Mouse (Mus musculus) bone marrow, adult 2 months (tissue): ENCODE results near the gene Lnpk. TPM values are rescaled to one million over a fixed set of nuclear protein-coding genes. Genes with fewer than 3 reads are reported as not detected.

Experiments used
- H3K27ac ChIP-seq: fragments of 200-500 bp; 2 replicates; pipeline ENCODE4 v1.5.1; 2012; ENCODE audit warnings: low read depth, mild to moderate bottlenecking, control low read depth, inconsistent platforms, low read length; ENCODE audit not compliant: control insufficient read depth, poor library complexity, insufficient read depth
- H3K4me1 ChIP-seq: fragments of 200-500 bp; 2 replicates; pipeline ENCODE4 v1.6.1; 2011; ENCODE audit warnings: low read length; ENCODE audit not compliant: control insufficient read depth, insufficient read depth
- H3K4me3 ChIP-seq: fragments of 200-500 bp; replicated peaks from 2 replicates; pipeline ENCODE3; 2011; ENCODE audit warnings: mild to moderate bottlenecking, low read depth, low read length, control low read depth; ENCODE audit not compliant: control insufficient read depth
- CTCF ChIP-seq: fragments of 200-500 bp; IDR thresholded peaks from 2 replicates; pipeline ENCODE4 v1.5.1; 2011; ENCODE audit warnings: low read length, control low read depth; ENCODE audit not compliant: control insufficient read depth, insufficient read depth
- POLR2A ChIP-seq: fragments of 200-500 bp; IDR thresholded peaks from 2 replicates; pipeline ENCODE4 v1.6.1; 2011; ENCODE audit warnings: low read depth, mild to moderate bottlenecking, control low read depth, low read length, borderline replicate concordance; ENCODE audit not compliant: control insufficient read depth
- WGBS: fragments of 180-500 bp; shearing (Covaris S2); methylation state at CpG from one replicate; pipeline ENCODE4 v1.1.7; 2018; 5-methylcytosine and 5-hydroxymethylcytosine counted together
- polyA plus RNA-seq: library from polyadenylated mRNA; stranded (reverse); fragments of >200 nt; gene quantifications from 2 replicates; pipeline ENCODE4 v1.2.4, GENCODE M21; 2011; ENCODE audit warnings: low replicate concordance; ENCODE audit not compliant: missing spikeins, insufficient read depth, insufficient read length

Lnpk gene
- polyA plus RNA-seq: 8.4 and 14.2 TPM in 2 replicates

GRCm38 (mm10) chr2:74578843-74579489 is at the start of gene Lnpk:
Gene Lnpk, minus strand, starts transcription at chr2:74579435.
- TF ChIP-seq POLR2A (peak; percentile 91; the same call in 1 of the 2 replicates), CTCF (no peak)
- H3K27ac ChIP-seq: peak within 1 kb of the TSS; percentile 84
- WGBS: under 1% methylated on average over 33 of the region's 34 CpGs
- H3K4me1 ChIP-seq: no peaks in the 10 kb centered on the region; the same call in 1 of the 2 replicates
- H3K4me3 ChIP-seq: peak within 1 kb of the TSS; percentile 93

DNA sequence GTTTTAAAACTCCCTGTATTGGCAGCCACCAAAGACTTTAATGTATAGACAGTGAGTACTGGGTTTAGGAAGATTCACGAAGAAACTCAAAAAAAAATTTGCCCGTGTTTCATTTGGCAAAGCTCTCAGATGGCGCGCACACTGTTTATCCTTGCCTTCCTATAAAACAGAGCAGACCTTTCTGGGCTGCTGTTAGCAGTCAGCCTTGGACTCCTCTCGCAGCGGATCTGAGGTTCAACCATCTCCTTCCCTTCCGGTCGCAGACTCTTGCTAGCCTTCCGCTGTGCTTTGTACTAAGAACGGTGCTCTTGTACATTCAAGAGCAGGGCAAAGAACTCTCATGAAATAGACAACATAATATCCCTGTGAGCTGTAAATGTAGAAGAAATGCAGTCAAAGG is 41.1 kb upstream of the Lnpk start:
- TF ChIP-seq POLR2A: no peak
- no peak for TF ChIP-seq CTCF
- 86% methylated on average over 10 of the region's 10 CpGs for WGBS
- Histone ChIP-seq H3K27ac (no peak overlapping the region), H3K4me3 (no peak overlapping the region), H3K4me1 (no peaks in the 10 kb centered on the region)

GRCm38 (mm10) chr2:74619676-74620246 is 40.5 kb upstream of the Lnpk start:
- 85% methylated on average over 3 of the region's 3 CpGs for WGBS
- no peak for TF ChIP-seq CTCF
- TF ChIP-seq POLR2A: no peak
- no peaks in the 10 kb centered on the region for H3K4me1 ChIP-seq
- no peak overlapping the region for H3K27ac ChIP-seq
- H3K4me3 ChIP-seq: no peak overlapping the region

DNA sequence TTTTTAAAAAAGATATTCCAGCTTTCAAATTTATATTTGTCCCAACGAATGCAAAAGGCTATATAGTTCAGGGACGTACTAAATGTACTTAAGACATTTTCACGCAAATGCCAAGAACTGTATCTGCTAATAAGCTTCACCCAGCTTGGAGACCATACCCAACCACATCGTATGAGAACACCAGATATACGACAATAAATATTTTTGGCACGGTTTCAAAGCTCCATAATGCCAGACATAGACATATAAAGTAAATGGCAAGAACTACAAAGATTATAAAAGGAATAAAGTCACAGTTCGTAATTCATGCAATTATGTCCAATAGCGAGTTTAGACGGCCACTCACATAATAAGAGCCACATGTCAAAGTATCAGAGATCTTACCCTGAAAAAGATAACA is 38.5 kb upstream of the Lnpk start:
- Histone ChIP-seq H3K4me3 (no peak overlapping the region), H3K4me1 (no peaks in the 10 kb centered on the region), H3K27ac (no peak overlapping the region)
- 79% methylated on average over 9 of the region's 9 CpGs for WGBS
- no peak for TF ChIP-seq POLR2A
- TF ChIP-seq CTCF: no peak

GRCm38 (mm10) chr2:74611406-74611805 is 32.2 kb upstream of the Lnpk start:
- Histone ChIP-seq H3K4me1 (no peaks in the 10 kb centered on the region; the same call in 1 of the 2 replicates), H3K27ac (no peak overlapping the region), H3K4me3 (no peak overlapping the region)
- 79% methylated on average over 4 of the region's 4 CpGs for whole genome bisulfite sequencing
- TF ChIP-seq CTCF (no peak), POLR2A (no peak)

DNA sequence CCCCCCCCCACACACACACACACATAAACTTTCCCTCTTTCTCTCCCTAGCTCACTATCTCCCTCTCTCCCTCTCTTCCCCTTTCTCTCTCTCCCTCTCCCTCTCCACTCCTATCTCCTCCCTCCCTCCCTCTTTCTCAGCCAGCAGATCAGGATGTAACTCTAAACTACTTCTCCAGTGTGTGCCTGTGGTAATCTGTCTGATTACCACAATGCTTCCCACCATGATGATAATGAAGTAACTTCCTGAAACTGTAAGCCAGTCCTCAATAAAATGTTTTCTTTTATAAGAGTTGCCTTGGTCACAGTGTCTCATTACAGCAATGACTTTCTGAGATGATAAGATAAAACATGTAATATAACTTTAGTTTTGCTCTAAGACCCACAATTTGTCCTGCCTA is 30.1 kb upstream of the Lnpk start:
- H3K4me1 ChIP-seq: no peaks in the 10 kb centered on the region; the same call in 1 of the 2 replicates
- no peak overlapping the region for H3K4me3 ChIP-seq
- no peak for TF ChIP-seq CTCF
- TF ChIP-seq POLR2A: no peak
- H3K27ac ChIP-seq: no peak overlapping the region

- peak overlapping the region; percentile 67; the same call in 1 of the 2 replicates for H3K27ac ChIP-seq
- peak overlapping the region; percentile 57 for H3K4me3 ChIP-seq
- no peaks in the 10 kb centered on the region; the same call in 1 of the 2 replicates for H3K4me1 ChIP-seq
- 2% methylated on average over 5 of the region's 5 CpGs for WGBS
- no peak for TF ChIP-seq POLR2A
- TF ChIP-seq CTCF: no peak
Measured at GRCm38 (mm10) chr2:74606087-74606760, 27.0 kb upstream of the Lnpk start.

GRCm38 (mm10) chr2:74604011-74604410 is 24.8 kb upstream of the Lnpk start:
- no peak overlapping the region for H3K27ac ChIP-seq
- no peak overlapping the region for H3K4me3 ChIP-seq
- no peaks in the 10 kb centered on the region; the same call in 1 of the 2 replicates for H3K4me1 ChIP-seq
- WGBS: 60% methylated on average over 3 of the region's 3 CpGs
- TF ChIP-seq POLR2A (no peak), CTCF (no peak)
